Mouse (Mus musculus) adrenal gland, adult 18-20 months (tissue): ENCODE data around the gene Igflr1. TPM values are rescaled to one million over a fixed set of nuclear protein-coding genes. Genes with fewer than 3 reads are reported as not detected.

Experiments
- DNase-seq, 2 experiments: peaks; one replicate each; pipeline ENCODE4 v3.0.0; 2021 to 2022; ENCODE audit warnings: low spot score in 2 of 2
- microRNA-seq, 2 experiments: library from miRNA; unstranded; fragments of <30 nt; microRNA quantifications; one replicate each; pipeline ENCODE4 v1.2.0; 2021; ENCODE audit warnings: borderline number of aligned reads in 2 of 2
- total RNA-seq, 2 experiments: library from RNA; stranded (reverse); gene quantifications; 1 replicate in 1 of 2; 2 replicates in 1 of 2; pipeline ENCODE4 v1.2.3; 2021

Gene Igflr1
- total RNA-seq, 2 experiments from 2014 or later = 3.6 to 4.3 TPM

DNA sequence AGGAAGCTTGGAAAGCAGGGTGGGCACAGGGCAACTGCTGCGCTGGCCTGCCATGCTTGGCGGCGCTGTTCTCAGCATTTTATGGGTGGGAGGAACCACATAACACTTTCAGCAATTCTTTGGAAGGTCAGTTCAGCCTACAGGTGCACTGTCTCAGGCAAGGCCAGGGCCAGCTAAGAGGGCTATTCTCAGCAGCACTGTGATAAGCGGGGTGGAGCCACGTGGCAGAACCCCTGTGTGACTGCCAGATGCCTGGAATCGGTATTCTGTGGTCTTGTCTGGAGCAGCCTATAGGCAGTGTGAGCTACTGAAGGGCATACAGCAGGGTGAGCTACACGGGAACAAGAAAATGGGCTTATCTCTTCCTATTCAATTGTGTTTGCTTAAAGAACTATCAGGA lies 44.8 kb downstream of the Igflr1 start:
- DNase-seq = no peak

DNA sequence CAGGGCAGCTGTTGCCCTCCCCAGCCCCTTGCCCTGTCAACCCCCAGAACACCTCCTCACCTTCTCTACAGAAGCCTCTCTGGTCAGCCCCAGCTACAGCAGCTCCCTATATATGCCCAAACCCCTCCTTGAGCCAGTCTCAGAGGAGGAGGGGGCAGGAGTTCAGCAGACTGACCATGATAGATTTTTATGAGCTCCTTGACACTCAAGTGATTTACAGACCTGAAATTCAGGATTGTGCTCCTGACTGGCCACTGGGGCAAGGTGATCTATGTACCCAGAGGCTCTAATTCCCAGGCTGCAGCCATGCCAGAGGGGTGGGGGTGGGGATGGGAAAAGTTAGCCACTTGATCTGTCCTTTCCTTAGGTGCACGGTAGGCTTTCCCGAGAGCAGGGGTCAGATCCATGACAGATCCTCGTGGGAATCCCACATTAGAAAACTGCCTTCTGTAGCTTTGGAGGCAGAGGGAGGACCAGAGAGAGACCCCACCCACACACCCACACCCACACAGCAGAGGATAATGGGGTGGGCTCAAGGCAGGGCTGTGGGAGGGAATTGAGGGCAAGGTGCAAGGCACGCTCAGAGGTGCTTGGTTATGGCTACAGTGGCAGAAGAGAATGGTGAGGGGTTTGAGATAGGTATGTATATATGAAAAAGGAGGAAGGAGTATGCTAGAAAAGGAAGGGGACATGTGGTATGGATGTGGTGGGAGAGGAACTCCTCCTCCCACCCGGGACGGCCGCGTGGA lies 47.6 kb downstream of the Igflr1 start, which contains the start of gene Upk1a:
Gene Upk1a (minus strand): TSS at position 194 of the 749 bp plus-strand sequence.
- no peak for DNase-seq

DNA sequence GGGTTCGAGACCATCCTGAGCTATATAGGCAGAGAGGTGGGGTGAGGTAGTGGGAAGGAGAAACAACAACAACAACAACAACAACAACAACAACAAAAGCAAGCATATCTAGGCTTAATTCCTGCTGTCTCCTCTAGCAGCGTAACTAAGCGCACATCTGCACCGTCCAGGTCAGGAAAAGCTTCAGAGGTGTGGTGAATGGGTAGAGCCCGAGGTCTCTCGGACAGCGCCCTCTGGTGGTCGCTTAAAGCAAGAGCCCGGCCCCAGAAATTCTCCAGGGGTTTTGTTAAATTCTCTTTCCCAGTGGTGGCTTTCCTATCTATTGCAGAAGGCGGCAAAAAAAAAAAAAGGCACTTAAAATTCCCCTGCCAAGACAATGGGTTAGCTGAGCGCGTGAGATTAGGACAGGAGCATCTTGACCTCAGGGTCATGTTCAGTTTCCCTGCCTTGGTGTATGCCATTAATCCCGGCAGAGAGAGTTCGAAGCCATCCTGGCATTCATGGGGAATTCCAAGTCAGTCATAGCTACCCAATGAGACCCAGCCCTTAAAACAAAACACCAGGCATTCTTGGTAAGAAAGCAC lies 48.4 kb downstream of the Igflr1 start:
- peak; percentile 58 to 67 for DNase-seq

DNA sequence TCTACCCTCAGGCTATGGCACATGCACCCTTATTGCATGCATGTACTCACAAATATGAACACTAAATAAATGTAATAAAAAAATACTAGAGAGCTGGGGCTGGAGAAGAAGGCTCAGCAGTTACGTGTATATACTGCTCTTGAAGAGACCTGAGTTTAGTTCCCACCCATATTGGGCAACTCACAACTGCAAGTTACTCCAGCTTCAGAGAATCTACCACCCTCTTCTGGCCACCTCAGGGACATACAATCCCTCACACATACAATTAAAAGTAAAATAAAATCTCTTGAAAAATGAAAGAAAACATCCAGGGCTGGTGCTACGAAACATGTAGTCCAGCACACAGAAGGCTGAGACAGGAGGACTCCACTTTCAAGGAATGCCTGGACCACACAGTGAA lies 49.2 kb downstream of the Igflr1 start:
- no peak for DNase-seq

DNA sequence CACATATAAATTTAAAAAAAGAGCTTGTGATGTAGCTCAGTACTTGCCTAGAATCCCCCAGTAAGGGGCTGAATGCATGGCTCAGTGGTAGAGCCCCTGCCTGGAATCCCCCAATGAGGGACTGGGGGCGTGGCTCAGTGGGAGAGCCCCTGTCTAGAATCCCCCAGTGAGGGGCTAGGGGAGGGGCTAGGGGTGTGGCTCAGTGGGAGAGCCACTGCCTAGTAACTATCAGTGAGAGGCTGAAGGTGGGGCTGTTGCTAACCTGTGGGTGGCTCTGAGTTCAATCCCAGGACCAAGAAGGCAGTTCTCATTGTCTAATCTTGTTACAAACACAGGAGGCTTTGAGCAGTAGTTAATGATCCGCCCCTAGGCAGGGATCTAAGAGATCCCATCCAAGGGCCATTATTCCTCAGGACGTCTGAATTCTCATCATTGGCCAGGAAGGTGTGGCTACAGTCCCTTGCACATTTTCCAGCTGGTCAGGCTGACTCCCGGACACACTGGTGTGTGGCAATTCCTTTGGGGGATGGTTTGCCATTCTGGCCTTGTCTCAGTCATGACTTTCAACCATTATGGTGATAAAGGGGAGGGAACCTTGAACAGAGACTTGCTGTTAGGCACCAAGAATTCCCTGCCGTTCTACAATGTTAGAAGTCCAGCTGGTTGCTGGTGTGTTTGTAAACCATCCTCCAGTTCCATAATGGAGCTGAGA lies 50.0 kb downstream of the Igflr1 start:
- no peak for DNase-seq

Small RNAs within 50 kb of the gene (microRNA-seq; reads per million reads assigned to microRNA genes)
- gene Gm38670 (0.95 to 2.4 reads per million in 2 experiments), gene Mir3569 (0 reads per million in 2 experiments)

Other genes with a start within 250 kb of the Igflr1 start
- gene E130208F15Rik, start 243.7 kb upstream of the Igflr1 start, total RNA-seq = 1 to 10 TPM in 1 of 2 experiments, under 1 TPM in 1; 0.63 to 1.0 TPM
- gene Sdhaf1, start 241.5 kb upstream of the Igflr1 start, total RNA-seq = 10 to 100 TPM in 1 of 2 experiments, 1 to 10 TPM in 1; 8.8 to 12.0 TPM
- 1 to 10 TPM; 6.7 to 8.5 TPM for gene Lrfn3, start 202.7 kb upstream of the Igflr1 start, total RNA-seq
- 10 to 100 TPM; 34.7 to 68.5 TPM for gene Tyrobp, start 151.7 kb upstream of the Igflr1 start, total RNA-seq
- gene Hcst, start 145.6 kb upstream of the Igflr1 start, total RNA-seq = 1 to 10 TPM; 1.5 to 1.9 TPM
- gene Nfkbid, start 143.7 kb upstream of the Igflr1 start, total RNA-seq = 1 to 10 TPM; 1.6 to 2.0 TPM
- 10 to 100 TPM; 31.8 to 40.6 TPM for gene Aplp1, start 119.9 kb upstream of the Igflr1 start, total RNA-seq
- gene Kirrel2, start 107.7 kb upstream of the Igflr1 start, total RNA-seq = not detected
- gene Nphs1, start 107.1 kb upstream of the Igflr1 start, total RNA-seq = not detected
- gene Prodh2, start 71.8 kb upstream of the Igflr1 start, total RNA-seq = 1 to 10 TPM in 1 of 2 experiments, not detected in 1; 1.2 TPM
- gene Arhgap33, start 30.4 kb upstream of the Igflr1 start, total RNA-seq = 1 to 10 TPM; 1.8 to 2.7 TPM
- 10 to 100 TPM; 26.3 to 34.9 TPM for gene Hspb6, start 13.2 kb upstream of the Igflr1 start, total RNA-seq
- gene Proser3, start 13.1 kb upstream of the Igflr1 start, total RNA-seq = 1 to 10 TPM; 6.5 to 6.9 TPM
- 10 to 100 TPM; 47.0 to 59.3 TPM for gene Lin37, start 5.6 kb upstream of the Igflr1 start, total RNA-seq
- gene U2af1l4, start 2.1 kb upstream of the Igflr1 start, total RNA-seq = 10 to 100 TPM; 67.1 to 67.4 TPM
- gene Gm49396, start 2.1 kb upstream of the Igflr1 start, total RNA-seq = 1 to 10 TPM; 4.6 to 8.2 TPM
- gene Psenen, start 1.8 kb upstream of the Igflr1 start, total RNA-seq = 100 to 1,000 TPM; 130 to 154 TPM
- gene Kmt2b, start 23.3 kb downstream of the Igflr1 start, total RNA-seq = 10 to 100 TPM; 37.8 to 56.6 TPM
- gene Zbtb32, start 33.5 kb downstream of the Igflr1 start, total RNA-seq = under 1 TPM in 1 of 2 experiments, not detected in 1; 0.83 TPM
- gene Upk1a, start 47.4 kb downstream of the Igflr1 start, total RNA-seq = under 1 TPM; 0.19 to 0.20 TPM
- gene Cox6b1, start 60.7 kb downstream of the Igflr1 start, total RNA-seq = 1,000 to 10,000 TPM; 1,148 to 1,842 TPM
- gene Etv2, start 70.4 kb downstream of the Igflr1 start, total RNA-seq = not detected
- gene Rbm42, start 84.9 kb downstream of the Igflr1 start, total RNA-seq = 10 to 100 TPM; 84.9 to 86.7 TPM
- gene Haus5, start 99.6 kb downstream of the Igflr1 start, total RNA-seq = 1 to 10 TPM; 6.9 to 7.9 TPM
- gene Pmis2, start 106.2 kb downstream of the Igflr1 start, total RNA-seq = not detected
- 1 to 10 TPM; 2.7 to 6.4 TPM for gene 2200002J24Rik, start 133.5 kb downstream of the Igflr1 start, total RNA-seq
- gene Atp4a, start 146.8 kb downstream of the Igflr1 start, total RNA-seq = 1 to 10 TPM; 1.3 to 2.6 TPM
- 100 to 1,000 TPM; 197 to 214 TPM for gene Tmem147, start 164.1 kb downstream of the Igflr1 start, total RNA-seq
- under 1 TPM in 1 of 2 experiments, not detected in 1; 0.20 TPM for gene Gapdhs, start 178.3 kb downstream of the Igflr1 start, total RNA-seq
- gene Sbsn, start 186.0 kb downstream of the Igflr1 start, total RNA-seq = 100 to 1,000 TPM; 145 to 483 TPM
- gene Dmkn, start 198.3 kb downstream of the Igflr1 start, total RNA-seq = 1 to 10 TPM; 4.2 to 6.0 TPM
- gene Krtdap, start 222.5 kb downstream of the Igflr1 start, total RNA-seq = 1 to 10 TPM in 1 of 2 experiments, not detected in 1; 2.5 TPM